Mouse (Mus musculus): ENCODE measurements at regions not wholly inside any gene's neighbourhood (a gene's known extent, or its start where the extent isn't known, plus 50 kb on each side); places are given as distances from the start of the nearest gene placed in this dataset.

GRCm38 (mm10) chr13:70145466-70145865 is 343.3 kb downstream of the Med10 start:
- H3K4me2 ChIP-seq (replicated peaks; ENCODE audit: low read depth), result no peak overlapping the region
- DNase-seq (ENCODE audit: low spot score) (no peak), ATAC-seq (ENCODE audit: low FRiP score, low TSS enrichment) (no peak)
- no peak overlapping the region for H3K27ac ChIP-seq (replicated peaks)
- no peak overlapping the region for H3K9ac ChIP-seq (ENCODE audit: low read length)
- no peaks in the 10 kb centered on the region for H3K36me3 ChIP-seq (ENCODE audit: control insufficient read depth, insufficient read depth, low read length)
- no peaks in the 10 kb centered on the region for H3K27me3 ChIP-seq (ENCODE audit: control insufficient read depth, insufficient read depth, low read length)
- WGBS, result 58% methylated on average over 6 of the region's 6 CpGs
- H3K4me3 ChIP-seq (ENCODE audit: low read depth, low read length), result no peak overlapping the region
- no peaks in the 10 kb centered on the region for H3K4me1 ChIP-seq (replicated peaks; ENCODE audit: control insufficient read depth, insufficient read depth)
- TF ChIP-seq EP300 (optimal IDR thresholded peaks at IDR 0.05), result no peak
- H3K9me3 ChIP-seq (ENCODE audit: control insufficient read depth, low read length), result no peaks in the 10 kb centered on the region

GRCm38 (mm10) chr13:70149041-70149898 is 347.1 kb downstream of the Med10 start:
- no peak for TF ChIP-seq CTCF (IDR thresholded peaks at IDR 0.05; ENCODE audit: low read depth)
- TF ChIP-seq EP300 (optimal IDR thresholded peaks at IDR 0.05), result no peak
- Histone ChIP-seq H3K4me1 (replicated peaks; ENCODE audit: control insufficient read depth, insufficient read depth) (no peaks in the 10 kb centered on the region), H3K9me3 (ENCODE audit: control insufficient read depth, low read length) (no peaks in the 10 kb centered on the region), H3K27me3 (ENCODE audit: control insufficient read depth, insufficient read depth, low read length) (no peaks in the 10 kb centered on the region), H3K4me3 (ENCODE audit: low read depth, low read length) (no peak overlapping the region), H3K9ac (ENCODE audit: low read length) (no peak overlapping the region), H3K27ac (replicated peaks) (no peak overlapping the region), H3K36me3 (ENCODE audit: control insufficient read depth, insufficient read depth, low read length) (no peaks in the 10 kb centered on the region), H3K4me2 (replicated peaks; ENCODE audit: low read depth) (no peak overlapping the region)
- ATAC-seq (ENCODE audit: low FRiP score, low TSS enrichment) (no peak), DNase-seq (ENCODE audit: low spot score) (no peak)
- WGBS, result 30% methylated on average over 8 of the region's 8 CpGs

- no peak for DNase-seq (ENCODE audit: low spot score)
- Histone ChIP-seq H3K4me2 (replicated peaks; ENCODE audit: low read depth) (no peak overlapping the region), H3K27me3 (ENCODE audit: control insufficient read depth, insufficient read depth, low read length) (no peaks in the 10 kb centered on the region), H3K9ac (ENCODE audit: low read length) (no peak overlapping the region), H3K27ac (replicated peaks) (no peak overlapping the region), H3K4me3 (ENCODE audit: low read depth, low read length) (no peak overlapping the region), H3K4me1 (replicated peaks; ENCODE audit: control insufficient read depth, insufficient read depth) (no peaks in the 10 kb centered on the region), H3K36me3 (ENCODE audit: control insufficient read depth, insufficient read depth, low read length) (no peaks in the 10 kb centered on the region), H3K9me3 (ENCODE audit: control insufficient read depth, low read length) (no peaks in the 10 kb centered on the region)
- 46% methylated on average over 10 of the region's 10 CpGs for WGBS
- ATAC-seq (ENCODE audit: low FRiP score, low TSS enrichment), result no peak
- TF ChIP-seq CTCF (IDR thresholded peaks at IDR 0.05; ENCODE audit: low read depth), result no peak
Measured at GRCm38 (mm10) chr13:70149899-70150184, 347.6 kb downstream of the Med10 start.

- TF ChIP-seq EP300 (optimal IDR thresholded peaks at IDR 0.05), result no peak
- TF ChIP-seq CTCF (IDR thresholded peaks at IDR 0.05; ENCODE audit: low read depth), result no peak
- WGBS, result 47% methylated on average over 8 of the region's 8 CpGs
Measured at GRCm38 (mm10) chr13:70153062-70153461, 350.9 kb downstream of the Med10 start.

GRCm38 (mm10) chr13:70155596-70155995 is 353.4 kb downstream of the Med10 start:
- TF ChIP-seq EP300 (optimal IDR thresholded peaks at IDR 0.05) (no peak), CTCF (IDR thresholded peaks at IDR 0.05; ENCODE audit: low read depth) (no peak)
- 67% methylated on average over 5 of the region's 5 CpGs for WGBS
- Histone ChIP-seq H3K27ac (replicated peaks) (no peak overlapping the region), H3K4me3 (ENCODE audit: low read depth, low read length) (no peak overlapping the region), H3K27me3 (ENCODE audit: control insufficient read depth, insufficient read depth, low read length) (no peaks in the 10 kb centered on the region), H3K9me3 (ENCODE audit: control insufficient read depth, low read length) (no peaks in the 10 kb centered on the region), H3K4me2 (replicated peaks; ENCODE audit: low read depth) (no peak overlapping the region), H3K36me3 (ENCODE audit: control insufficient read depth, insufficient read depth, low read length) (no peaks in the 10 kb centered on the region), H3K9ac (ENCODE audit: low read length) (no peak overlapping the region), H3K4me1 (replicated peaks; ENCODE audit: control insufficient read depth, insufficient read depth) (no peaks in the 10 kb centered on the region)
- ATAC-seq (ENCODE audit: low FRiP score, low TSS enrichment) (no peak), DNase-seq (ENCODE audit: low spot score) (no peak)

More at GRCm38 (mm10) chr13:70153062-70153461, 350.9 kb downstream of the Med10 start:
- ATAC-seq (ENCODE audit: low FRiP score, low TSS enrichment), result no peak
- no peak overlapping the region for H3K27ac ChIP-seq (replicated peaks)
- no peaks in the 10 kb centered on the region for H3K4me1 ChIP-seq (replicated peaks; ENCODE audit: control insufficient read depth, insufficient read depth)
- H3K27me3 ChIP-seq (ENCODE audit: control insufficient read depth, insufficient read depth, low read length), result no peaks in the 10 kb centered on the region
- H3K9ac ChIP-seq (ENCODE audit: low read length), result no peak overlapping the region
- H3K9me3 ChIP-seq (ENCODE audit: control insufficient read depth, low read length), result no peaks in the 10 kb centered on the region
- no peak overlapping the region for H3K4me3 ChIP-seq (ENCODE audit: low read depth, low read length)
- no peak overlapping the region for H3K4me2 ChIP-seq (replicated peaks; ENCODE audit: low read depth)
- no peaks in the 10 kb centered on the region for H3K36me3 ChIP-seq (ENCODE audit: control insufficient read depth, insufficient read depth, low read length)
- no peak for DNase-seq (ENCODE audit: low spot score)

GRCm38 (mm10) chr13:70156975-70157588 is 354.9 kb downstream of the Med10 start:
- Histone ChIP-seq H3K27me3 (ENCODE audit: control insufficient read depth, insufficient read depth, low read length) (no peaks in the 10 kb centered on the region), H3K9ac (ENCODE audit: low read length) (no peak overlapping the region), H3K36me3 (ENCODE audit: control insufficient read depth, insufficient read depth, low read length) (no peaks in the 10 kb centered on the region), H3K27ac (replicated peaks) (no peak overlapping the region), H3K4me3 (ENCODE audit: low read depth, low read length) (no peak overlapping the region), H3K4me2 (replicated peaks; ENCODE audit: low read depth) (no peak overlapping the region), H3K4me1 (replicated peaks; ENCODE audit: control insufficient read depth, insufficient read depth) (no peaks in the 10 kb centered on the region; the same call in 1 of the 2 replicates), H3K9me3 (ENCODE audit: control insufficient read depth, low read length) (no peaks in the 10 kb centered on the region)
- no peak for DNase-seq (ENCODE audit: low spot score)
- no peak for ATAC-seq (ENCODE audit: low FRiP score, low TSS enrichment)
- TF ChIP-seq CTCF (IDR thresholded peaks at IDR 0.05; ENCODE audit: low read depth), result no peak
- TF ChIP-seq EP300 (optimal IDR thresholded peaks at IDR 0.05), result no peak
- WGBS, result 90% methylated on average over 8 of the region's 8 CpGs

Measured in stomach, postnatal 0 days (tissue).